Mouse (Mus musculus): ENCODE results near the gene Slc4a8. TPM values are rescaled to one million over a fixed set of nuclear protein-coding genes. Genes with fewer than 3 reads are reported as not detected.
A peak's percentile ranks its signal among the peaks of the same experiment; 100 is the strongest.
"Not testable (repeated sequence)": the region's sequence is repeated elsewhere in the genome, so short reads cannot be mapped to it uniquely, and the experiment has no call there.

The Slc4a8 gene
- polyA plus RNA-seq, 1 experiment from 2014 or later = 16.8 TPM

GRCm38 (mm10) chr15:100761036-100761418 lies 520 bp upstream of the Slc4a8 start:
- H3K4me3 ChIP-seq = peak overlapping the region; percentile 75
- ATAC-seq (ENCODE audit: low FRiP score, low read depth) = peak; percentile 49; the same call in 1 of the 2 replicates
- no peaks in the 10 kb centered on the region for H3K36me3 ChIP-seq
- H3K4me2 ChIP-seq (replicated peaks) = peak overlapping the region; percentile 86
- no peaks in the 10 kb centered on the region for H3K9me3 ChIP-seq
- H3K27ac ChIP-seq = peak overlapping the region; percentile 5; the same call in 1 of the 2 replicates
- H3K27me3 ChIP-seq (replicated peaks) = 0 out of 2 replicates have a peak, but pooled peaks cover 2% of the 10 kb centered on the region
- WGBS = 14% methylated on average over 9 of the region's 9 CpGs
- 0 out of 2 replicates have a peak overlapping the region, but pooled peaks have one; percentile 0 for H3K9ac ChIP-seq
- H3K4me1 ChIP-seq = peaks cover 14% of the 10 kb centered on the region

- no peaks in the 10 kb centered on the region for H3K9me3 ChIP-seq
- WGBS = 60% methylated on average over 8 of the region's 8 CpGs
- no peak overlapping the region; the same call in 1 of the 2 replicates for H3K27ac ChIP-seq
- peaks cover 17% of the 10 kb centered on the region for H3K4me1 ChIP-seq
- H3K4me3 ChIP-seq = peak overlapping the region; percentile 75
- H3K4me2 ChIP-seq (replicated peaks) = peak overlapping the region; percentile 86
- no peak for ATAC-seq (ENCODE audit: low FRiP score, low read depth)
- H3K36me3 ChIP-seq = no peaks in the 10 kb centered on the region
- no peaks in the 10 kb centered on the region for H3K27me3 ChIP-seq (replicated peaks)
- peak overlapping the region; percentile 87; the same call in 1 of the 2 replicates for H3K9ac ChIP-seq
Observed at GRCm38 (mm10) chr15:100762649-100763048, 1.1 kb downstream of the Slc4a8 start.

- Histone ChIP-seq H3K4me1 (peaks cover 17% of the 10 kb centered on the region), H3K27ac (no peak overlapping the region), H3K4me2 (replicated peaks) (no peak overlapping the region), H3K9me3 (no peaks in the 10 kb centered on the region), H3K4me3 (no peak overlapping the region), H3K9ac (no peak overlapping the region), H3K36me3 (0 out of 2 replicates have a peak, but pooled peaks cover 4% of the 10 kb centered on the region), H3K27me3 (replicated peaks) (no peaks in the 10 kb centered on the region)
- no peak for ATAC-seq (ENCODE audit: low FRiP score, low read depth)
- WGBS = 86% methylated on average over 16 of the region's 16 CpGs
Observed at GRCm38 (mm10) chr15:100764163-100764951, 2.8 kb downstream of the Slc4a8 start.

- H3K4me2 ChIP-seq (replicated peaks) = no peak overlapping the region
- H3K27me3 ChIP-seq (replicated peaks) = no peaks in the 10 kb centered on the region
- H3K9me3 ChIP-seq = no peaks in the 10 kb centered on the region
- H3K9ac ChIP-seq = no peak overlapping the region
- H3K36me3 ChIP-seq = 0 out of 2 replicates have a peak, but pooled peaks cover 4% of the 10 kb centered on the region
- WGBS = 79% methylated on average over 9 of the region's 9 CpGs
- H3K4me1 ChIP-seq = peaks cover 11% of the 10 kb centered on the region
- no peak overlapping the region for H3K27ac ChIP-seq
- no peak for ATAC-seq (ENCODE audit: low FRiP score, low read depth)
- H3K4me3 ChIP-seq = no peak overlapping the region
Observed at GRCm38 (mm10) chr15:100766826-100767225, 5.3 kb downstream of the Slc4a8 start.

- Histone ChIP-seq H3K9ac (no peak overlapping the region), H3K4me1 (peaks cover 3% of the 10 kb centered on the region; the same call in 1 of the 2 replicates), H3K4me3 (no peak overlapping the region), H3K36me3 (0 out of 2 replicates have a peak, but pooled peaks cover 7% of the 10 kb centered on the region), H3K9me3 (no peaks in the 10 kb centered on the region), H3K27me3 (replicated peaks) (no peaks in the 10 kb centered on the region), H3K4me2 (replicated peaks) (no peak overlapping the region), H3K27ac (no peak overlapping the region)
- WGBS = 88% methylated on average over 13 of the region's 13 CpGs
- ATAC-seq (ENCODE audit: low FRiP score, low read depth) = no peak
Observed at GRCm38 (mm10) chr15:100767851-100768250, 6.3 kb downstream of the Slc4a8 start.

GRCm38 (mm10) chr15:100769023-100769422 lies 7.5 kb downstream of the Slc4a8 start:
- ATAC-seq (ENCODE audit: low FRiP score, low read depth); H3K4me2 ChIP-seq (replicated peaks); H3K4me1 ChIP-seq; H3K9me3 ChIP-seq; H3K27me3 ChIP-seq (replicated peaks); H3K9ac ChIP-seq; H3K36me3 ChIP-seq; H3K4me3 ChIP-seq; H3K27ac ChIP-seq: not testable (repeated sequence)
- 93% methylated on average over 4 of the region's 4 CpGs for WGBS

GRCm38 (mm10) chr15:100770338-100770737 lies 8.8 kb downstream of the Slc4a8 start:
- 96% methylated on average over 5 of the region's 5 CpGs for WGBS
- ATAC-seq (ENCODE audit: low FRiP score, low read depth) = no peak

GRCm38 (mm10) chr15:100772685-100773084 lies 11.1 kb downstream of the Slc4a8 start:
- no peaks in the 10 kb centered on the region for H3K9me3 ChIP-seq
- H3K4me1 ChIP-seq = peaks cover 24% of the 10 kb centered on the region
- H3K27ac ChIP-seq = no peak overlapping the region
- no peak overlapping the region for H3K4me3 ChIP-seq
- ATAC-seq (ENCODE audit: low FRiP score, low read depth) = no peak
- no peak overlapping the region for H3K4me2 ChIP-seq (replicated peaks)
- no peaks in the 10 kb centered on the region for H3K27me3 ChIP-seq (replicated peaks)
- no peak overlapping the region for H3K9ac ChIP-seq
- WGBS = 90% methylated on average over 4 of the region's 4 CpGs
- 0 out of 2 replicates have a peak, but pooled peaks cover 7% of the 10 kb centered on the region for H3K36me3 ChIP-seq

More at GRCm38 (mm10) chr15:100770338-100770737, 8.8 kb downstream of the Slc4a8 start:
- Histone ChIP-seq H3K36me3 (0 out of 2 replicates have a peak, but pooled peaks cover 7% of the 10 kb centered on the region), H3K9ac (no peak overlapping the region), H3K4me2 (replicated peaks) (no peak overlapping the region), H3K9me3 (no peaks in the 10 kb centered on the region), H3K27ac (no peak overlapping the region), H3K27me3 (replicated peaks) (no peaks in the 10 kb centered on the region), H3K4me3 (no peak overlapping the region), H3K4me1 (peaks cover 6% of the 10 kb centered on the region; the same call in 1 of the 2 replicates)

GRCm38 (mm10) chr15:100773859-100774258 lies 12.3 kb downstream of the Slc4a8 start:
- H3K4me1 ChIP-seq = peaks cover 32% of the 10 kb centered on the region
- not testable (repeated sequence) for H3K9ac ChIP-seq; H3K27me3 ChIP-seq (replicated peaks); H3K27ac ChIP-seq; H3K4me2 ChIP-seq (replicated peaks); H3K36me3 ChIP-seq; ATAC-seq (ENCODE audit: low FRiP score, low read depth); H3K4me3 ChIP-seq; H3K9me3 ChIP-seq
- WGBS = 90% methylated on average over 6 of the region's 6 CpGs

- Histone ChIP-seq H3K4me3 (no peak overlapping the region), H3K27ac (no peak overlapping the region), H3K4me2 (replicated peaks) (no peak overlapping the region), H3K4me1 (peaks cover 37% of the 10 kb centered on the region), H3K27me3 (replicated peaks) (no peaks in the 10 kb centered on the region), H3K36me3 (0 out of 2 replicates have a peak, but pooled peaks cover 3% of the 10 kb centered on the region), H3K9ac (no peak overlapping the region), H3K9me3 (no peaks in the 10 kb centered on the region)
- ATAC-seq (ENCODE audit: low FRiP score, low read depth) = no peak
- whole genome bisulfite sequencing = 48% methylated on average over 19 of the region's 19 CpGs
Observed at GRCm38 (mm10) chr15:100775189-100776166, 13.9 kb downstream of the Slc4a8 start.

- ATAC-seq (ENCODE audit: low FRiP score, low read depth) = no peak
- Histone ChIP-seq H3K4me1 (peaks cover 37% of the 10 kb centered on the region), H3K9me3 (no peaks in the 10 kb centered on the region), H3K4me3 (no peak overlapping the region), H3K27me3 (replicated peaks) (no peaks in the 10 kb centered on the region), H3K4me2 (replicated peaks) (no peak overlapping the region), H3K36me3 (0 out of 2 replicates have a peak, but pooled peaks cover 3% of the 10 kb centered on the region), H3K9ac (no peak overlapping the region), H3K27ac (no peak overlapping the region)
- 93% methylated on average over 3 of the region's 3 CpGs for WGBS
Observed at GRCm38 (mm10) chr15:100776424-100776823, 14.9 kb downstream of the Slc4a8 start.

Measured in neural tube, embryonic 12.5 days (tissue).